Mouse (Mus musculus) large intestine, adult 2 months (tissue): ENCODE results near the gene Mpv17l2. TPM values are rescaled to one million over a fixed set of nuclear protein-coding genes. Genes with fewer than 3 reads are reported as not detected.

Experiments
- DNase-seq: peaks from one replicate; pipeline ENCODE4 v3.0.0-alpha.2; 2012; ENCODE audit warnings: low read depth, low spot score
- WGBS: fragments of 180-500 bp; shearing (Covaris S2); methylation state at CpG from one replicate; pipeline ENCODE4 v1.1.7; 2018; 5-methylcytosine and 5-hydroxymethylcytosine counted together
- polyA plus RNA-seq: library from polyadenylated mRNA; depleted of rRNA; stranded (reverse); fragments of >200 nt; gene quantifications from 2 replicates; pipeline ENCODE4 v1.2.3, GENCODE M21; 2012

The Mpv17l2 gene
- polyA plus RNA-seq, 1 experiment: 68.6 TPM

GRCm38 (mm10) chr8:70737705-70738104 lies 23.0 kb downstream of the Mpv17l2 start:
- DNase-seq: no peak
- WGBS: 60% methylated on average over 5 of the region's 5 CpGs

- DNase-seq: no peak
- WGBS: 74% methylated on average over 4 of the region's 4 CpGs
Observed at GRCm38 (mm10) chr8:70730956-70731355, 29.8 kb downstream of the Mpv17l2 start.

- no peak for DNase-seq
- WGBS: 3% methylated on average over 34 of the region's 34 CpGs
Observed at GRCm38 (mm10) chr8:70729808-70730475, 30.8 kb downstream of the Mpv17l2 start.

GRCm38 (mm10) chr8:70726721-70727120 lies 34.0 kb downstream of the Mpv17l2 start:
- WGBS: 55% methylated on average over 11 of the region's 11 CpGs
- no peak for DNase-seq

- WGBS: 28% methylated on average over 14 of the region's 14 CpGs
- no peak for DNase-seq
Observed at GRCm38 (mm10) chr8:70725792-70726447, 34.8 kb downstream of the Mpv17l2 start.

GRCm38 (mm10) chr8:70724216-70724615 lies 36.5 kb downstream of the Mpv17l2 start:
- whole genome bisulfite sequencing: 82% methylated on average over 12 of the region's 12 CpGs
- no peak for DNase-seq

GRCm38 (mm10) chr8:70723486-70724210 lies 37.1 kb downstream of the Mpv17l2 start, which contains the start of gene Pde4c:
Pde4c (plus strand) TSS chr8:70723720.
- no peak for DNase-seq
- 71% methylated on average over 7 of the region's 7 CpGs for WGBS

GRCm38 (mm10) chr8:70721601-70722000 lies 39.1 kb downstream of the Mpv17l2 start:
- whole genome bisulfite sequencing: 89% methylated on average over 8 of the region's 8 CpGs
- no peak for DNase-seq

GRCm38 (mm10) chr8:70720739-70721138 lies 40.0 kb downstream of the Mpv17l2 start:
- WGBS: 7% methylated on average over 3 of the region's 3 CpGs
- DNase-seq: no peak

- DNase-seq: no peak
- WGBS: 21% methylated on average over 9 of the region's 9 CpGs
Observed at GRCm38 (mm10) chr8:70719796-70720270, 40.9 kb downstream of the Mpv17l2 start.

- 2% methylated on average over 19 of the region's 19 CpGs for WGBS
- no peak for DNase-seq
Observed at GRCm38 (mm10) chr8:70718297-70718696, 42.4 kb downstream of the Mpv17l2 start, which contains the start of gene Gm3336. Gm3336 (plus strand) TSS chr8:70718543.

- no peak for DNase-seq
- WGBS: 83% methylated on average over 40 of the region's 40 CpGs
Observed at GRCm38 (mm10) chr8:70716521-70717400, 44.0 kb downstream of the Mpv17l2 start.

- WGBS: 78% methylated on average over 2 of the region's 2 CpGs
- DNase-seq: no peak
Observed at GRCm38 (mm10) chr8:70715086-70715485, 45.7 kb downstream of the Mpv17l2 start.

GRCm38 (mm10) chr8:70713991-70714390 lies 46.8 kb downstream of the Mpv17l2 start:
- DNase-seq: no peak
- WGBS: 83% methylated on average over 7 of the region's 7 CpGs

GRCm38 (mm10) chr8:70711041-70711440 lies 49.7 kb downstream of the Mpv17l2 start:
- DNase-seq: no peak
- WGBS: 82% methylated on average over 11 of the region's 11 CpGs

GRCm38 (mm10) chr8:70710296-70710695 lies 50.5 kb downstream of the Mpv17l2 start:
- WGBS: 94% methylated on average over 1 of the region's 1 CpGs

GRCm38 (mm10) chr8:70709794-70710193 lies 51.0 kb downstream of the Mpv17l2 start:
- 86% methylated on average over 9 of the region's 9 CpGs for WGBS
- no peak for DNase-seq

More at GRCm38 (mm10) chr8:70710296-70710695, 50.5 kb downstream of the Mpv17l2 start:
- DNase-seq: no peak
